Mouse (Mus musculus) stomach, postnatal 0 days (tissue): Measurements from ENCODE around the gene Zfp428.

Experiments
- CTCF ChIP-seq: IDR thresholded peaks from 2 replicates; pipeline ENCODE4 v1.5.1; 2016; ENCODE audit warnings: antibody characterized with exemption, low read depth, mild to moderate bottlenecking, moderate library complexity
- EP300 ChIP-seq: optimal IDR thresholded peaks from 2 replicates; pipeline ENCODE3; 2016; ENCODE audit warnings: antibody characterized with exemption

DNA sequence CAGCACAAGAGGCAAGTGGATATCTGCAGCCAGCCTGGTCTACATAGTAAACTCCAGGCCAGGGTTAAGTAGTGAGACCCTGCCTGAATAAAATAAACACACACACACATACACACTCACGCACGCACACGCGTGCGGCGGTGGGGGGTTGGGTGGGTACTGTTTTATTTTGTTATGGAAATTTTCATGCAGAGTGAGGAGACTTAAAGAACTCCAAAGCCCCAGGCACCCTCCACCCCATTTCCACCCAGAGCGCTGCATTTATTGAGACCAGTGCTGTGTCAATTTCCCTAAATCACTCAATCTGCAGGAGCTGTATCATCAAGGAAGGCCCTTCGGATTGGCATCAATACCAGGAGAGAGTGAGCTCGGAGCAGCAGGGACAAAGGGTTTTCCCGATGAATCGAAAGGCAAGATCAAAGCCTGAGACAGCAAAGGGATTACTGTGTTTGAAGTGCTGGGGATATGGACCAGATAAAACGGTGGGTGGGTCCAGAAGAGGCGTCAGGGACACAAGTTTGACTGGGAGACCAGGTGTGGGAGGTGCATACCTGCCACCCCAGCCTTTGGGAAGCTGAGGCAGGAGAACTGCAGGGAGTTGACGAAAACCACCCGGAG, 1.2 kb upstream of the Zfp428 start:
- TF ChIP-seq EP300 (no peak), CTCF (no peak)
